Mouse (Mus musculus): ENCODE data around the gene Mael.

The Mael gene

DNA sequence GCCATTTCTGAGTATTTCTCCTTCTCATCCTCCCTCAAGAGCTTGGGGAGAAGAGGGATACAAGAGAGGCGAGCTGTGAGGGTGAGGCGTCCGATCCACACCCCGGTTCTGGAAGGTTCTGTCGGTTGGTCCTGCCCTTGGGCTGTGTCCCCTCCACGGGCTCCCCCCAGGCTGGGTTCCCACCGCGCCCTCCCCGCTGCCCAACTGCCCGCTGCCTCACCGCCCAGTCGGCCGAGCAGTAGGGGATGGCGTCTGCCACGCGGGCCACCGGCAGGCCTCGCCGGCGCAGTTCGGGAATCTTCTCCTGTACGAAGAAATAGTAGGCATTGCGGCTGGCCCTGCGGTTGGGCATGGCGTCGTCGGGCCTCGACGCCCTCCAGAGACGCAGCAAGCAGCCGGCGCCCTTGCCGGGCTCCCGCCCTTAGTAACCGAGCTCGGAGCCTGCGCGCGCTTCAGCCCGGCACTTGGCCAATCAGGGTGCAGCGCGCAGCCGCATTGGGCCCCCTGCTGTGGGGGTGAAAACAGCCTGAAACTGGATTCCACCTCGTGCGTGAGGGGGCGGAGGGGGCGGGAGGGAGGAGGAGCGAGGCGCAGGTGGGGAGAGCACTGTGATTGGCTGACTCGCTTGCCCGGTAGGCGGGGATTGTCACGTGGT, at the start of gene Mael:
TSS of gene Mael (minus strand) at position 433 of the 655 bp plus-strand sequence.
- DNase-seq (ENCODE audit: low read depth, low spot score): peak; percentile 85

- DNase-seq (ENCODE audit: low read depth, low spot score): no peak
Measured at GRCm38 (mm10) chr1:166286231-166286630, 47.7 kb upstream of the Mael start.

DNA sequence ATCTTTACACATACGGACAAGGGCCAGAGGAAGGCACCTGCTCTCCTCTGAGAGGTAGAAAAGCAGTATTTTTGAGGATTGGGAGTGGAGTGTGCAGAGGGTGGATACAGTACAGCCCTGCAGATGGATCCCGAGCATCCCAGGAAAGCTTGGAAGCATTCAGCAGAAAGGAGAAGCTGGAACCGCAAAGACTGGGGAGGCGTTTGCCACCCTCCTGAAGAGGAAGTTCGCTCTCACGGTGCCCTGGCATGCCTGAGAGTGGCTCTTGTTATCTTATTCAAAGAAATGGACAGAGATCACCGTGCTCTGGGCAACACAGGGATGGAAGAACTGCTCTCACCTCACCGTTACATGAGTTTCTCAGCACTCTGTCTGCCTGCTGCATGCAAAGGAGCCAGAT, 45.8 kb upstream of the Mael start:
- DNase-seq (ENCODE audit: low read depth, low spot score): no peak

DNA sequence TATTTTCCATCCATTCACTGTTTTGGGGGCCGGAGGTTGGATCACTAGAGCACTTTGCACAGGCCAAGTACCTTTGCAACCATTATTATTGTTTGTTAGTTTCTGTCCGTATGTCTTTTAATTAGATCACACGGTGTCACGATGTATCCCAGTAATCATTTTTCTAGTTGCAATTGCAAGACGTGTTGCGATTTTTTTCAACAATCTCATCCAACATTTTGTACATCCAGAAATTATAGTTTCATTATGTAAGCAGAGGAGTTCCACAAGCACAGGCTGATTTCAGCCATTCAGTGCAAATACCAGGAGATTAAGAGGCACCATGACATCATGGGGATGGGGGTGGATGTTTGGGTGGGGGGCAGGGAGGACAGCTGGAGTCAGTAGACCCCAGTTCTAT, 44.9 kb upstream of the Mael start:
- no peak for DNase-seq (ENCODE audit: low read depth, low spot score)

GRCm38 (mm10) chr1:166282597-166283210, 44.2 kb upstream of the Mael start:
- DNase-seq (ENCODE audit: low read depth, low spot score): peak; percentile 97

- no peak for DNase-seq (ENCODE audit: low read depth, low spot score)
Measured at GRCm38 (mm10) chr1:166281836-166282235, 43.3 kb upstream of the Mael start.

GRCm38 (mm10) chr1:166281287-166281686, 42.7 kb upstream of the Mael start:
- no peak for DNase-seq (ENCODE audit: low read depth, low spot score)

DNA sequence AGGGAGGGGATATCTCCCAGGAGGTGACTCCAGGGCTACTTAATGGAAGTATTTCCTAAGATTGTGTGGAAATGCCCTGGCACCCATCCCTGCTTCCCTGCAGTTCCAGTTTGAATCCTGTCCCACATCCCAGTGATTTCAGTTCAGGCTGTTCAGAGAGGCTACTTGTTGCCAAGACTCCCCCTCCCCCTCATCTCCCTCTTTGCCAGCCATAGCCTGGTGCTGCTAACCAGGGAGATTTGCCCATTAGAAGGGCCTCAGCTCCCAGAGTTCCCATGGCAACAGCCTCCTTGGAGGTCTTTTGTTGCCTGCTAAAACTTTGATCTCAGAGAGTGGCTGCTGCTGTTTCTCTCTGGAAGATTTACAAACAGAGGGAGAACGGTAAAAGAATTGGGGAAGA, 42.0 kb upstream of the Mael start:
- peak; percentile 59 for DNase-seq (ENCODE audit: low read depth, low spot score)

DNA sequence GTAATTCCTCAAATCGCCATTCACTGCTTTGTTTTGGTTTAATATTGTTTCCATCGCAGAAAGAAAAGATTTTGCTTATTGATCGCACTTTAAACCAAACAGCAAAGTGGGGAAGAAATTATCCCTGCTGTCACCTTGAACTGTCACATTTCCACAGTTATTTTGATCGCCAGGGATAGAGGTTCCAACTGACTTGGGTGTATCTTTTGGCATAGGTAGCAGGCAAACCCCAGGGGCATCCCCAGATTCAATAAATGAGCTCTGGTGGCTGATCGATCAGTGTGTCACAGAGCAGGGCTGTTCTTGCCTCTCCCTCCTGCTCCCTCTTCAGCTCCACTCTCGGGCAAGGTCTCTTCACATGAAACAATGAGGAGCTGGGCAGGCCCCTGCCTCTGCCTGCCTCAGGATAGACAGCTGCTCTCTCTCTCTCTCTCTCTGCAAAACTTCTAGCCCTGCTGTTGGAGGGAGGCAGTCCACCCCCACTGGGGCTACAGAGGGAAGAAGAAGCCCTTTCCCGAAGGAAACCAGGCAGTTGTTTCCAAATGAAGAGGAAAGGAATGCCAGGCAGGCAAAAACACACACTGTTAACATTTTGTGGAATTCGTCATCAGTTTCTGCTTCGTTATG, 41.1 kb upstream of the Mael start:
- DNase-seq (ENCODE audit: low read depth, low spot score): no peak

- DNase-seq (ENCODE audit: low read depth, low spot score): no peak
Measured at GRCm38 (mm10) chr1:166278786-166279185, 40.2 kb upstream of the Mael start.

DNA sequence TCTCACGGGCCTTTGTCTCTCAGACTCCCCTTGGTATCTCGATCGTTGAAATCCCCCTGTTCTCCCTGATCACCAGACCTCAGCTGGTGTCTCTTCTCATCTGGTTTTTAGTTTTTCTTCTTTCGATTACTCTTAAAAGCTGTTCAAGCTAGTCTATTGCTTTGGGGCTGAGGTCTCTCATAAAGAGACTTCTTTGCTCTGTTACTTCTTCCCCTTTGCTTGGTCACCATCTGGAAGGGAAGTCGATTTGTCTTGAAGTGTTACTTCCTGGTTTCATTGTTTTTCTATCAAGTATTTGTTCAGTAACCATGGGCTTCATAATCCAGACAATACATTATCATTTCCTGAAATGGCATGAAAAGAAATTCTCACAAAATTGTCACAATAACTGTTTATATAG, 29.7 kb upstream of the Mael start:
- no peak for DNase-seq (ENCODE audit: low read depth, low spot score)

GRCm38 (mm10) chr1:166266918-166267317, 28.4 kb upstream of the Mael start:
- no peak for DNase-seq (ENCODE audit: low read depth, low spot score)

GRCm38 (mm10) chr1:166266001-166266705, 27.6 kb upstream of the Mael start:
- no peak for DNase-seq (ENCODE audit: low read depth, low spot score)

GRCm38 (mm10) chr1:166259526-166259925, 21.0 kb upstream of the Mael start:
- DNase-seq (ENCODE audit: low read depth, low spot score): no peak

- no peak for DNase-seq (ENCODE audit: low read depth, low spot score)
Measured at GRCm38 (mm10) chr1:166256898-166257297, 18.4 kb upstream of the Mael start.

DNA sequence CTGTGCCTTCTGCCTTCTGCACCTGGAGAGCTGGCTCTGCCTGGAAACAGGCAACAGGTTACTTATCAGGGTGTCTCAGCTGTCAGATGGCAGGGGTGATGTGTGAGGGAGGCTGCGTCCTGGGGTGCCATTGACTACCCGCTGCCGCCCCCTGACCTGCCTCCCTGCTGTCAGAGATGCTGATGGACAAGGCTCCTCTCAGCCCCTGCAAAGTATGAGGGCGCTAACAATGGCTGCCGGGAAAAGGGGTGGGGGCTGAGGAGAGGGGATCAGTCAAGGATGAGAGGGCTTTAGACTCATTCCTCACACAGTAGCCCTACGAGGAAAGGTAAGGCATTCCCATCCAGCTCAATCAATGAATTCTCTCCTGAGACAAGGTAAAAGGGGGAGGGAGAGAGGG, 17.8 kb upstream of the Mael start:
- no peak for DNase-seq (ENCODE audit: low read depth, low spot score)

GRCm38 (mm10) chr1:166255651-166256050, 17.1 kb upstream of the Mael start:
- DNase-seq (ENCODE audit: low read depth, low spot score): no peak

GRCm38 (mm10) chr1:166255091-166255490, 16.5 kb upstream of the Mael start:
- DNase-seq (ENCODE audit: low read depth, low spot score): no peak

DNA sequence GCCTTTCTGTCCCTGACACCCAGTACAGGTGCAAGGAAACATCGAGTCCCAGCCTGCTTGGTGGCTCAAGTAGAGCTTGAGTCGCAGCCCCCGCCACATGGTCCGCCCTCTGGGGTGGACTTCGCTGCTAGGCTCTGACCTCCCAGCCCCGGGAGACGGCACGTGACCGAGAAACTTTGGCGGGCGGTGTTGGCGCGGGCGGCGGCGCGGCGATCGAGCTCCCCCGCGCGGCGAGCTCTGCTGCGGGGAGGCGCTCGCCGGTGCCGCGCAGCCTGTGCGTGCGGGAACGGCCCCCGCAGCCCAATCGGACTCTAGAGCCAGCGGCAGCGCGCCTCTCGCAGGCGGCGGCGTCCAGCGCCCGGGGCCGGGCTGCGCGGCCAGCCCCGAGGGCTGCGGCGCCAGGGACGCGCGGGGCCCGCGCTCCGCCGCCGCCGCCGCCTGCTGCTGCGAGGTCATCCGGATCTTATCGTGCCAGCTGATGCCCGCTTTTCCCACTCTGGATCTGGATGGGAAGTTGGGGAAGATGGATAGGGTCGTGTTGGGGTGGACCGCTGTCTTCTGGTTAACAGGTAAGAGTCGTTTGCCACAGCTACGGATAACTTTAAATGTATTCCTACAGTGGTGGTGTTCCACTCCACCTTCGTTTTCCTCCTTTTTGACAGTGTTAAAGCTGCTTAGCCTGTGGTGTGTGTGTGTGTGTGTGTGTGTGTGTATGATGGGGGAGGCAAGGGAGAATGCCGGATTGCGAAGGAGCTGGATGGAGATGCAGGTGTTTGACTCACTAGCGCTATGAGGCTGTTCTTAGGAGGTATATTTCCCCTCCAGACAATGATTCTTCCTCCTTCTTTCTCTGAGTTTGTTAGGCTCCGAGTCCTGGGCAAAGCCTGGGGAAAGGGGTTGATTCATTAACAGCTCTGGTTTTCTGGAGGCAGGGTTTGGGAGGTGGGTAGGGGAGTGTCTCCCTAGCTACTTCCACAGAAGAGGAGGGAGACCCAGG, 15.6 kb upstream of the Mael start, which contains the start of gene Ildr2:
TSS of gene Ildr2 (plus strand) at position 242 of the 997 bp plus-strand sequence.
- DNase-seq (ENCODE audit: low read depth, low spot score): peak; percentile 47

- no peak for DNase-seq (ENCODE audit: low read depth, low spot score)
Measured at GRCm38 (mm10) chr1:166244285-166244684, 5.7 kb upstream of the Mael start.

GRCm38 (mm10) chr1:166214181-166214580, 24.4 kb downstream of the Mael start:
- no peak for DNase-seq (ENCODE audit: low read depth, low spot score)

Data from R1 (cell line).